Mouse (Mus musculus): ENCODE measurements around the gene Ankrd22.

GRCm38 (mm10) chr19:34206760-34207440 is 41.0 kb upstream of the Ankrd22 start:
- TF ChIP-seq POLR2A (IDR thresholded peaks at IDR 0.05; ENCODE audit: low read depth, low read length), result no peak
- TF ChIP-seq CTCF (IDR thresholded peaks at IDR 0.05; ENCODE audit: extremely low read depth, insufficient read depth, insufficient read length, insufficient replicate concordance), result no peak

Data from spleen, adult 2 months (tissue).